Mouse (Mus musculus) cerebellum, postnatal 10 days (tissue): ENCODE measurements at regions not wholly inside any gene's neighbourhood (a gene's known extent, or its start where the extent isn't known, plus 50 kb on each side); places are given as distances from the start of the nearest gene placed in this dataset.

Experiments used
- DNase-seq, 2 experiments: peaks; one replicate each; pipeline ENCODE4 v3.0.0; 2021; ENCODE audit warnings: mixed read lengths in 2 of 2

DNA sequence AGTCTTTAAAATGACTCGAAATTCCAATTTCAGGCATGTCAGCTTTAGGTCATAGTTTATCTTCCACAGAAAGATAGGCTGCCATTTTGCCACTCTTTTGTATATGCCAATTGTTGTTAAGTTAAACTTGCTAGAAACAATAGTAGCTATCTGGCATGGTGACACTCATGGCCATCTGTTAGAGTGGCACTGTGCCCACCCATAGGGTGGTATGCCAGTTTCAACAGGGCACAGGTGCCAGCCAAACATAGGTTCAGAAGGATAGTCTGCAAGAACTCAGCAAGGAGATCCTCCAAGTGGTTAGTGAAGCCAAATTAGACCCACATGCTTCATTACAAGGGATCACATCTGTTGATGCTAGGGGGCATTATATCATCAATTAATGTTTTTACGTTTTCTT, 135.8 kb upstream of the Gm6812 start:
- peak; percentile 80 to 89 for DNase-seq

GRCm38 (mm10) chrX:69009190-69009589, 116.3 kb upstream of the Gm6812 start:
- DNase-seq, result no peak

GRCm38 (mm10) chrX:69007986-69008385, 115.1 kb upstream of the Gm6812 start:
- DNase-seq, result peak; percentile 30 to 40
